Mouse (Mus musculus) megakaryocyte, embryonic 14.5 days (primary cell): ENCODE measurements at regions not wholly inside any gene's neighbourhood (a gene's known extent, or its start where the extent isn't known, plus 50 kb on each side); places are given as distances from the start of the nearest gene placed in this dataset.

Experiments
- FLI1 ChIP-seq: IDR thresholded peaks from 2 replicates; pipeline ENCODE4 v1.6.1; 2012; ENCODE audit warnings: low read length, inconsistent platforms, mixed read lengths
- GATA1 ChIP-seq: IDR thresholded peaks from 3 replicates; pipeline ENCODE4 v1.6.1; 2012; ENCODE audit warnings: mixed read lengths, low read length, inconsistent platforms, borderline replicate concordance

GRCm38 (mm10) chr17:79191871-79192373, 140.2 kb downstream of the Qpct start:
- TF ChIP-seq GATA1 (no peak), FLI1 (no peak)
